Mouse (Mus musculus) forebrain, embryonic 11.5 days (tissue): Measurements from ENCODE around the gene Mertk. TPM values are rescaled to one million over a fixed set of nuclear protein-coding genes. Genes with fewer than 3 reads are reported as not detected.

Source experiments
- ATAC-seq: fragments of 200-750 bp; cut with Nextera tagmentation; replicated peaks from 2 replicates; pipeline ENCODE4 v1.8.0; 2017; ENCODE audit warnings: moderate TSS enrichment; ENCODE audit not compliant: low FRiP score
- DNase-seq: peaks from one replicate; pipeline ENCODE4 v3.0.0-alpha.2; 2017; ENCODE audit warnings: low spot score
- H3K27ac ChIP-seq: fragments of 300-500 bp; sonication (generic); 2 replicates; pipeline ENCODE4 v1.5.1; 2014; ENCODE audit warnings: low read depth, low read length
- H3K27me3 ChIP-seq: fragments of 300-500 bp; sonication (generic); 2 replicates; pipeline ENCODE4 v1.6.1; 2014; ENCODE audit warnings: mild to moderate bottlenecking, low read length, mixed read lengths; ENCODE audit not compliant: control insufficient read depth, insufficient read depth
- H3K36me3 ChIP-seq: fragments of 300-500 bp; sonication (generic); 2 replicates; pipeline ENCODE4 v1.6.1; 2014; ENCODE audit warnings: mild to moderate bottlenecking, low read length, moderate library complexity, mixed read lengths; ENCODE audit not compliant: control insufficient read depth, insufficient read depth
- H3K4me1 ChIP-seq: fragments of 300-500 bp; sonication (generic); replicated peaks from 2 replicates; pipeline ENCODE4 v1.6.1; 2014; ENCODE audit warnings: low read length, mixed read lengths; ENCODE audit not compliant: control insufficient read depth, insufficient read depth
- H3K4me2 ChIP-seq: fragments of 300-500 bp; sonication (generic); 2 replicates; pipeline ENCODE4 v1.6.1; 2014; ENCODE audit warnings: low read depth, mild to moderate bottlenecking, low read length, moderate library complexity, mixed read lengths; ENCODE audit not compliant: severe bottlenecking
- H3K4me3 ChIP-seq: fragments of 300-500 bp; sonication (generic); 2 replicates; pipeline ENCODE4 v1.5.1; 2014; ENCODE audit warnings: low read depth, low read length
- H3K9ac ChIP-seq: fragments of 300-500 bp; sonication (generic); 2 replicates; pipeline ENCODE4 v1.6.1; 2014; ENCODE audit warnings: low read length
- H3K9me3 ChIP-seq: fragments of 300-500 bp; sonication (generic); 2 replicates; pipeline ENCODE4 v1.6.1; 2016; ENCODE audit warnings: low read length, mixed read lengths; ENCODE audit not compliant: control insufficient read depth
- WGBS: fragments of 180-500 bp; shearing (Covaris S2); extraction: QIAGEN DNeasy Blood & Tissue Kit; methylation state at CpG from one replicate; pipeline ENCODE4 v1.1.7; 2014; 5-methylcytosine and 5-hydroxymethylcytosine counted together
- polyA plus RNA-seq: library from polyadenylated mRNA; unstranded; fragments of >200 nt; fragmentation: Nextera tagmentation; extraction: Ambion mirVana; gene quantifications from 2 replicates; pipeline ENCODE4 v1.2.1, GENCODE M21; 2014

The Mertk gene
- polyA plus RNA-seq, 1 experiment from 2014 or later, result 4.4 TPM

DNA sequence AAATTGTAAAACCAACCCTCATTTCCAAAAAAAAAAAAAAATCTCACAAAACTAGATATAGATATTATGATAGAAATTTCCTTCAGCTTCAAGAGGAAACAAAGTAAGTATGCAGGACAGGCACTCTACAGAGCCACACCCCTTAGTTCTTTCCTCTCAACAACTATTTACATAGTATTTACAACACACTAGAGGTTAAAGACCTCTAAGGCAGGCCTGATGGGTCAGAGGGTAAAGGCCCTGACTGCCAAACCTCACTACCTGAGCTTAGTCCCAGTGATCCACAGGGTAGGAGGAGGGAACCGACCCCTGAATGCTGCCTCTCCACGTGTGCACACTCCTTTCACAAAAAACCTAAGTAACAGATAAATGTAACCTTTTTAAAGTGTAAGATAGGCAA, 114.0 kb downstream of the Mertk start:
- Histone ChIP-seq H3K9ac (no peak overlapping the region), H3K36me3 (no peaks in the 10 kb centered on the region), H3K4me3 (no peak overlapping the region), H3K9me3 (no peaks in the 10 kb centered on the region), H3K4me1 (no peaks in the 10 kb centered on the region), H3K27me3 (no peaks in the 10 kb centered on the region), H3K4me2 (no peak overlapping the region), H3K27ac (no peak overlapping the region)
- DNase-seq (no peak), ATAC-seq (no peak)
- 37% methylated on average over 2 of the region's 2 CpGs for WGBS

DNA sequence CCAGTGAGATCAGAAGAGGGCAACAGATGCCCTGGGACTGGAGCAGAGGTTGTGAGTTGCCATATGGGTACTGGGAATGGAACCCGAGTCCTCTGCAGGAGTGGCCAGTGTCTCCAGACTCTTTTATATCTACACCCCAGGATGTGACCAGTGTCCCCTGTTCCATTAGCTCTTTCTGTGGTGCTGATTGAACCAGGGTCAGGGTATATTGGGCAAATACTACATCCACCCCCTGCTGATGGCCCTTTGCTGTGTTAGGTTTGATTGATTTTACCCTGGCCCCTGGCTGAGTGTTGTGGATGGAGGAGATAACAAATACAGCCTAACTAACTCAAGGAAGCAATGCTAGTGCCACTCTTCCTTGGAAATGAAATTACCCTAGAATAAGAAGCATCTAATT, 117.6 kb downstream of the Mertk start:
- H3K27me3 ChIP-seq, result no peaks in the 10 kb centered on the region
- WGBS, result 70% methylated on average over 1 of the region's 1 CpGs
- no peak overlapping the region for H3K27ac ChIP-seq
- no peak for DNase-seq
- no peaks in the 10 kb centered on the region for H3K9me3 ChIP-seq
- ATAC-seq, result no peak
- H3K9ac ChIP-seq, result no peak overlapping the region
- no peak overlapping the region for H3K4me2 ChIP-seq
- H3K4me3 ChIP-seq, result no peak overlapping the region
- no peaks in the 10 kb centered on the region for H3K4me1 ChIP-seq
- no peaks in the 10 kb centered on the region for H3K36me3 ChIP-seq

DNA sequence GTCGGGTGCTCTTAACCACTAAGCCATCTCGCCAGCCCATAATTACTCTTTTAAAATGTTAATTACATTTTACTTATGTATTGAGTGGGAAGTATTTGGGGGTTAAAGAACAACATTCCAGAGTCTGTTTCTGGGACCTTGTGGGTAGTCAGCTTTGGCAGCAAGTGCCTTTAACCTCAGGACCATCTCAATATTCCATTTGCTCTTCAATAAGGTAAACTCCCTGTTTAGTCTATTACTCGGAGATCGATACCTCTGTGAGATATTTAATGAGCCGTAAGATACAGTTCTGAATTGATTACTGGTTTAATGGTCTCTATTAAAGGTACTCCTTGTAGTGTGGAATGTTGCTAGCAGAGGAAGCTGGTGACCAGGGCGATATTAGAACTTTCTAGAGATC, 118.2 kb downstream of the Mertk start:
- H3K4me3 ChIP-seq, result peak overlapping the region; percentile 80; the same call in 1 of the 2 replicates
- no peak overlapping the region for H3K9ac ChIP-seq
- WGBS, result 48% methylated on average over 6 of the region's 6 CpGs
- no peak overlapping the region for H3K27ac ChIP-seq
- H3K36me3 ChIP-seq, result no peaks in the 10 kb centered on the region
- H3K9me3 ChIP-seq, result no peaks in the 10 kb centered on the region
- no peaks in the 10 kb centered on the region for H3K27me3 ChIP-seq
- no peaks in the 10 kb centered on the region for H3K4me1 ChIP-seq
- no peak for ATAC-seq
- peak overlapping the region; percentile 57; the same call in 1 of the 2 replicates for H3K4me2 ChIP-seq
- no peak for DNase-seq

DNA sequence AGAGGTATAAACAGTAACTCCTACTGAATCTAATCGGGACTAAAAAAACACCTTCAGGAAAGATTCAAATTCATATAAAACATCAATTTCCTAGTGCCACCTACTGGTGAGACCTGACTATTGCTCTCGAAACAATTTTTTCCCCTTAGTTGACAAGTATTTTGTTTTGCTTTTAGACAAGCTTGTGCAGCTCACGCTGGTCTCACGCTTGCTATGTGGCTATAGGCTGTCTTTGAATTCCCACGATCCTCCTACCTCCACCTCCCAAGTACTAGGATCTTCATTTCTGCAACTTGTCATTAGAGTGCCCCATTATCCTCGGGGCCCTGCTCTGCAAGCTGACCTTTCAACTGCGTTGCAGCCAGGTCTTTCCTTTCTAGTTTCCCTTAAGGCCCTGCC, 118.6 kb downstream of the Mertk start:
- Histone ChIP-seq H3K9ac (no peak overlapping the region), H3K36me3 (no peaks in the 10 kb centered on the region), H3K9me3 (no peaks in the 10 kb centered on the region), H3K27ac (0 out of 2 replicates have a peak overlapping the region, but pooled peaks have one; percentile 43), H3K4me1 (no peaks in the 10 kb centered on the region), H3K4me2 (peak overlapping the region; percentile 57), H3K4me3 (peak overlapping the region; percentile 80), H3K27me3 (no peaks in the 10 kb centered on the region)
- under 1% methylated on average over 7 of the region's 7 CpGs for WGBS
- DNase-seq (no peak), ATAC-seq (no peak; the same call in 1 of the 2 replicates)

DNA sequence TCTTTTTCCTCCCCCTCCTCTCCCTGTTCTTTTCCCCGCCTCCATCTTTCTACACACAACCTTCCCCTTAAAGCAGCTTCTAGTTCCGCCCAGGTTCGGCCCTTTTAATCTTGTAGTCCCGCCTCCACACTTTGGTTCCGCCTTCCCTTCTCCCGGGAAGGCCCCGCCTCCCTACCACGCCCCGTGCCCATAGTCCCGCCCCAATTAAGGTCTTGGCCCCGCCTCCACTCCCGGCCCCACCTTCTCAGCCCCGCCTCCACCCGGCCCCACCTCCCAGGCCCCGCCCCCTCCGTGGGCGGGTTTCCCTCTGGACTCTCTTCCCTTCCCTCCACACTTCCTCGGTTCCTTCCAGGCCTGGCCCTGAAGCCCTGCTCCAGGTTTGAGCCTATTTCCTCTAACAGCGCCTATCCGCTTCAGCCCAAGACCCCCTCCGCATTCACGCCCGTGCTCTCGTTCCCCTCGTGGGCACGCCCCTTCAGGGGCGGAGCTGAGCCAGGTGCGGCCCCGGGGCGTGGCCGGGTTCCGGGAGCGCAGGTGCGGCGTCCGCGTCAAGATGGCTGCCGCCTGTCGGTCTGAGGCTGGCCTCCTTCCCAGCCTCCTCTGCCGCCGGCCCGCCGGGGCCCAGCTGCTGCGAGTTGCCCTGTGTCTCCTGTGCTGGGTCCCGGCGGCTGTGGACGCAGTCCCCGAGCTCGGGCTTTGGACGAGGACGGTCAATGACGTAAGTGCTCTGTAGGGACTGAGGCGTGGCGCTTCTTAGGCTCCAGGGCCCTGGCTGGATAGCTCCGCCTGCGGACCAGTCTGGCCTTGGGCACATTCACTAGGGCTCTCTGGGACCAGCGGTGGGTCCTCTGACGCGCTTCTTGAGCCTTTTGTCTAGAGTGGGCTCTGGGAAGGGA, 119.3 kb downstream of the Mertk start, which contains the start of gene Tmem87b:
Gene Tmem87b, plus strand, starts transcription at position 333 of the 896 bp plus-strand sequence.
- ATAC-seq (peak; percentile 91), DNase-seq (peak; percentile 99)
- Histone ChIP-seq H3K4me1 (no peaks in the 10 kb centered on the region), H3K27me3 (no peaks in the 10 kb centered on the region), H3K4me2 (peak within 1 kb of the TSS; percentile 57), H3K9ac (peak within 1 kb of the TSS; percentile 84), H3K27ac (peak within 1 kb of the TSS; percentile 94), H3K36me3 (no peaks in the 10 kb centered on the region), H3K9me3 (no peaks in the 10 kb centered on the region), H3K4me3 (peak within 1 kb of the TSS; percentile 80)
- WGBS, result under 1% methylated on average over 58 of the region's 59 CpGs

DNA sequence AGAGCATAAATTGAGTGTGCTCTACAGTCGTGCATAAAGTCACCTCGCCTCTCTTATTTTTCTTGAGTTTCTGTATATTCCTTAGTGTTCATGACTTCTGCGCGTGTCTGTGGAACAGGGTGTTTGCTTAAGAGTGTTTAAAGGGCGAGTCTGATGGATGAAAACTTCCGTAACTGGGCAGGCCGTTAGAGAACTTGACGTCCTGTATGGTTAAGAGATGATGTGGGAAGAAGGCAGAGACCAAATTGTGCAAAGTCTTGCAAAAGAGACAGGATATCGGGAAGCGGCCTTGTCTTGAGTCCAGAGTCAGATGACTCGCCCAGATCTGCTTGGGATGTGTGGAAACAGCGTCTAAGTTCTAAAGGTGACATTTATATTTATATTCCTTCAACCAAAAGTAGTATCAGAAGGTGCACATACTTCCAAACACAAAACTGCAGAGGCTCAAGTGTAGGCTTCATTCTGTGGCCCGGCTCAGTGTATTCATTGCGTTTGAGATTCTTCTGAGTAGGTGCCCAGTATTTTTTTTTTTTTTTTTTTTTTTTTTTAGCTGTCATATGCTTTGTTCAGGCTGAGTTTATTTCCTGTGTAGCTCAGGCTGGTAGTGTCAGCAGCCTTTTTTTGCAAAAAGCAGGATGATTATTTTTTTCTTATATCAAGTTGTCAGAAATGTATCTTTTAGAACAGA, 120.3 kb downstream of the Mertk start:
- no peak for DNase-seq
- peak overlapping the region; percentile 94 for H3K27ac ChIP-seq
- H3K9me3 ChIP-seq, result no peaks in the 10 kb centered on the region
- peak overlapping the region; percentile 80 for H3K4me3 ChIP-seq
- no peaks in the 10 kb centered on the region for H3K4me1 ChIP-seq
- 25% methylated on average over 14 of the region's 14 CpGs for WGBS
- peak overlapping the region; percentile 84 for H3K9ac ChIP-seq
- no peaks in the 10 kb centered on the region for H3K27me3 ChIP-seq
- H3K36me3 ChIP-seq, result no peaks in the 10 kb centered on the region
- H3K4me2 ChIP-seq, result peak overlapping the region; percentile 57
- ATAC-seq, result no peak

DNA sequence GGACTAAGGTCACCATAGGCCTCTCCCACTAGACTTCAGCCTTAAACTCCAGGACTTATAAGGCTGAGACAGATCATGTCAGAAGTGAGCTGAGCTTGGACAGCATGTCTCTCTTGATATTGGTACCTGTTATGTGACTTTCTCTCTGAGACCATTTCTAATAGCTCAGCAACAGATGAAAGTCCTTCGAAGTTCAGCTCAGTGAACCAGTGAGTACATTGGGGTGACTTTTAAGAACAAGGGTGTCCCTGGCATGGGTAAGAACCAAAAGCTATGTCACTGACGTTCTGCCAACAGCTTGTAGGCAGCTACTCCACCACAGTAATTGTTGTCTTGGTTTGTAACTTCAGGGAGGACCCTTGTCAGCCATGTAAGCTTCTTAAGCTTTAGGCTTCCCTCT, 121.9 kb downstream of the Mertk start:
- ATAC-seq, result no peak
- no peaks in the 10 kb centered on the region for H3K9me3 ChIP-seq
- no peak for DNase-seq
- H3K4me1 ChIP-seq, result no peaks in the 10 kb centered on the region
- H3K9ac ChIP-seq, result no peak overlapping the region
- 92% methylated on average over 2 of the region's 2 CpGs for WGBS
- H3K36me3 ChIP-seq, result no peaks in the 10 kb centered on the region
- no peaks in the 10 kb centered on the region for H3K27me3 ChIP-seq
- H3K27ac ChIP-seq, result no peak overlapping the region
- no peak overlapping the region for H3K4me3 ChIP-seq
- no peak overlapping the region for H3K4me2 ChIP-seq

- no peaks in the 10 kb centered on the region; the same call in 1 of the 2 replicates for H3K36me3 ChIP-seq
- WGBS, result 92% methylated on average over 5 of the region's 5 CpGs
- H3K4me3 ChIP-seq, result no peak overlapping the region
- H3K9ac ChIP-seq, result no peak overlapping the region
- DNase-seq (no peak), ATAC-seq (no peak)
- H3K4me2 ChIP-seq, result no peak overlapping the region
- no peak overlapping the region for H3K27ac ChIP-seq
- H3K27me3 ChIP-seq, result no peaks in the 10 kb centered on the region
- H3K4me1 ChIP-seq, result no peaks in the 10 kb centered on the region
- H3K9me3 ChIP-seq, result no peaks in the 10 kb centered on the region
Observed at GRCm38 (mm10) chr2:128823893-128824292, 125.1 kb downstream of the Mertk start.
